Mouse (Mus musculus) lung, postnatal 25 days (tissue): ENCODE data around the gene 4930516K23Rik.

Source experiments
- DNase-seq: peaks from one replicate; pipeline ENCODE4 v3.0.0; 2022; ENCODE audit warnings: low spot score

4930516K23Rik gene

DNA sequence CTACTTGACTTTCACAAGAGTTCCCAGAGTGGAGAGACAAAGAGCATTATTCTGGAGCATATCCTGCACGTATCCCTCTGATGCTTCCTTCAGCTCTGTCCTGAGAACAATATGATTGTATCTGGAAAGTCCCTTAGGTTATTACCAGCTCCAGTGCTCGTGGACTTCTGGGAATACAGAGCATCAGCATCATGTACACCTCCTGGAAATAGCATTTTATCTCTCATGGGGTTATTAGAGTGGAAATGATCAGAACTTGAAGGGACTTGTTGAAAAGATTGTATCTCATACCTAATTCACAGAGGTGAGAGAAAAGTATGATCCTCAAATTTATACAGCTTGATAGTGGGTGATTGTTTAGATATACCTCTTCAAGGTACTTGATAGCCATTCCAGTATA, at the start of gene 4930516K23Rik:
TSS of gene 4930516K23Rik (minus strand) at position 101 of the 400 bp plus-strand sequence.
- DNase-seq, result no peak

- DNase-seq, result no peak
Measured at GRCm38 (mm10) chr7:104104757-104104972, 43.4 kb upstream of the 4930516K23Rik start, which contains the start of gene Olfr646. Gene Olfr646, plus strand, starts transcription at chr7:104104873.

DNA sequence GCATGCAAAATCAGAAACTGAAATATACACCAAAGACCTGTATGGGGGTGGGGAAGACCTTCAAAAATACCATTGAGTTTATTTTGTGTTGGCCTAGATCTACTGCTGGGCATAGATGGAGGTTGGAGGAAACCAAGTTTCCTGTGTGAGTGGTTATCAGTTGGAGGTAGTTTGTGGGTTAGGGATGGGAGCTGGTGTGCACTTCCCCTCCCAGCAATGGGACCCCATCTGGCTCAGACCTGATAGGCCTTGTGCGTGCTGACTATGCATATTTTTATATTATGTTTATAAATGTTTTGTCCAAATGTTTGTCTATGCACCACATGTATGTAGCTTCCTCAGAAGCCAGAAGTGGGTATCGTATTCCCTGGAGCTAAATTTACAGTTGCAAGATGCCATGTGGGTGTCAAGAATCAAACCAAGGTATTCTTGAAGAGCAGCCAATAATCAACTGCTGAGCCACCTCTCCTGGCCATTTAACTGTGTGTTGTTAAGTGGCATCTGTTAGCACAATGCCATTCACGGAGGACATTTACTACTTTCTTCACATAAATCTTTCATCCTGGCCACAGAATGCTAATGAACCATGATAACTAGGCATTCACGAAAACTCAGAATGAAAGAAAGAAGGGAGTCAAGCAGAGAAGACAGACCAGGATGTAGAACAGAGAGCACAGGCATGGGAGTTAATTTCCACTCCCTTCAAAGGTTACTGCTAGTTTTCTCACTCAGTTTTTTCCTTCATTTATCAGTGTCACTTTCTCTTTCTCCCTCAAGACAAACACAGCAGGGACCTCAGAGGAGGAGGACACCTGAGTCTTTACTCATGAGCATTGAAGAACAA, 42.9 kb upstream of the 4930516K23Rik start:
- DNase-seq, result no peak

DNA sequence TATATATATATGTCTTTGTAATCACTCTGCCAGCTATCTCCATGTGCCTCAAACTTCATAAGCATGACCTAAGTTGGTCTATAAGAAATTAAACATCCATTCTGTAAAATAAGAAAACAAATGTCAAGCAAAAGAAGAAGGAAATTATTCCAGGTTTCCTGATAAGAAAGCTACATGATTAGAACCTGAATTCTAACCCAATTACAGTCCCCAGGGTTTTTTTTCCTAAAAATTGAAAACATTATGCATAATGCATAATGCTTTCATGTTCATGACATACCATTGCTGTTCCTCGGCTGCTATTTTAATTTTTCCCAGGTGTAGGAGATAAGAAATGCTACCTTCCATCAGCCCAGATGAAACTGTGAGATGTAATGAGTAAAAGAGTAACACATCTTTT, 24.1 kb upstream of the 4930516K23Rik start, which contains the start of gene Olfr645:
TSS of gene Olfr645 (minus strand) at position 101 of the 400 bp plus-strand sequence.
- DNase-seq, result no peak

DNA sequence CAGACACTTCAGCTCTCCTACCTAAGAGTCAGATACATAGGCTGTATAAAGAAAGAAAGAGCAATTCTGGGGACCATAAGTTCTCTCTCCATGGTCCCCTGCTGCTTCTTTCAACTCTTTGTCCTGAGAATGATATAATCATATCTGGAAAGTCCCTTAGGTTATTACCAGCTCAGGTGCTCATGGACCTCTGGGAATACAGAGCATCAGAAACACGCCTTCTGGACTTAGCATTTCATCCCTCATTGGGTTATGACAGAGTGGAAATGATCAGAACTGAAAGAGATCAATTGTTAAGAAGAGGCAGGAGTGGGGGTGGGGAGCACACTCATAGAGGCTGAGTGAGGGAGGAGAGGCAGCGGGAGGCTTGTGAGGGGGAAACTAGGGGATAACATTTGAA, 10.5 kb upstream of the 4930516K23Rik start, which contains the start of gene Olfr644:
TSS of gene Olfr644 (minus strand) at position 101 of the 400 bp plus-strand sequence.
- no peak for DNase-seq

- no peak for DNase-seq
Measured at GRCm38 (mm10) chr7:104059215-104059614, 2.0 kb downstream of the 4930516K23Rik start.

GRCm38 (mm10) chr7:104052566-104052965, 8.7 kb downstream of the 4930516K23Rik start, which contains the start of gene Olfr642:
Gene Olfr642, minus strand, starts transcription at chr7:104052666.
- no peak for DNase-seq

GRCm38 (mm10) chr7:104050745-104051144, 10.5 kb downstream of the 4930516K23Rik start:
- no peak for DNase-seq

DNA sequence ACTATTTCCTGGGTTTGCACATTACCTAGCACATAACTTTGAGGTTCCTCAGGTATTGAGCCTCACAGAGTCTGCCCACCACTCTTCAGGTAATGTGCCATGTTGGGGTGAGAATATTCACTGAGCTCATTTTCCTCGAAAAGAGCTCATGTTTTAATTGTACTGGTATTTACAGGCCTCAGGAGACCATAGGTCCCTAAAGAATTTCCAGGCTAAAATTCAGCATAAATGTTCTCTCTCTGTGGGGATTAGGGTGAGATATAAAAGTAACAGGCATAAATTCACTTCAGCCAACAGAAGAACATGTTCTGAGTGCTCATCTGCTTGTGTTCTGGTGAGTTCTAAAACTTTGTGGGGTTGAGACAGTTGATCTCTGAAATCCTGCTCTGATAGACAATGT, 26.1 kb downstream of the 4930516K23Rik start, which contains the start of gene Olfr641:
TSS of gene Olfr641 (plus strand) at position 301 of the 400 bp plus-strand sequence.
- DNase-seq, result no peak

DNA sequence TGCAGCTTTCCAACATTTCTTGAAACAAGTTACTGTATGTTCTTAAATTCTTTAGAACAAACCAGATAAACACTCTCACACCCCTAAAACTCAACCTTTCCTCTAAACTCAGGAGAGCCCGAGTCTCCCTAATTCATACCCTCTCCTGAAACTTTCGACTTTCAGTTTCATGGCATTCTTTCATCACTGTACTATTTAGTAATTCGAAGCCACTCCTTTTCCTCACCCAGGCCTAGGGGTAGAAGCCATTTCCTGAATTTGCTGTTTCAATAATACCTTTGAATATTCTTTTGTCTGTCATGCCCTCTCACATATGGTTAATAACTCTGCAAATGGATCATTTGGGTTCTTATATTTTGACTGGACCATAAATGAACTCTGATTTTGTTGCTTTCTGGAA, 34.3 kb downstream of the 4930516K23Rik start:
- no peak for DNase-seq

GRCm38 (mm10) chr7:104025473-104025872, 35.8 kb downstream of the 4930516K23Rik start, which contains the start of gene Olfr640:
Gene Olfr640, minus strand, starts transcription at chr7:104025573.
- DNase-seq, result no peak

DNA sequence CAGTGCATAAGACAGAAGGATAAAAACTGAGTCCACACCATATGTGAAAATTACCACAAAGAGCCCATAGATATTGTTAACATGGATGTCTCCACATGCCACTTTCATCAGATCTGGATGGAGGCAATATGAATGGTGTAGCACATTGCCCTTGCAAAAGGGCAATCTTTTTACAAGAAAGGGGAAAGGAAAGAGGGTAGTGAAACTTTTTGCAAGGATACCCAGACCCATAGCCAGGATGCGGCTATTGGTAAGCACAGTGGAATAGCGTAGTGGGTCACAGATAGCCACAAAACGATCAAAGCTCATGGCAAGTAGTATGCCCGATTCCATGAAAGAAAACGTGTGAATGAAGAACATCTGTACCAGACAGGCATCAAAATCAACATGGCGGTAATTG, 39.6 kb downstream of the 4930516K23Rik start:
- no peak for DNase-seq

GRCm38 (mm10) chr7:104018953-104019352, 42.3 kb downstream of the 4930516K23Rik start:
- DNase-seq, result no peak

DNA sequence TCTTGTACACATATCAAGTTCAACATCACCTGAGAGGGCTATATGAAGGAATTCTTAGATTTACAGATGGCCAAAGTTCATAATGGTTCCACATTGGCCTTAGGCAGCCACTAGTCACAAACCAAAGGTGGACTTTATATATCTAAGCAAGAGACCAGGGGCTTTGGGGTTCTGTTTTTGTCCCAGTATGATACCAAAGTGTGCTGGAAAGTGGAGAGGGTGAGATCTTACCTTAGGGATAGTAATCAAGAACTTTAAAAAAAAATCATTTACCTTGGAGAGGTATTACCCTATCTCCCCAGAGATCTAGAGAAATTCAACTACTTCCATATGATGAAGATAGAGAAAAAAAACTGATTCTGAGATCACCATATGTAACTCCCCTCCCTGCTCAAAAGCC, 44.0 kb downstream of the 4930516K23Rik start, which contains the start of gene Olfr639:
TSS of gene Olfr639 (minus strand) at position 101 of the 400 bp plus-strand sequence.
- DNase-seq, result no peak
